Mouse (Mus musculus): ENCODE measurements around the gene Sema4d. TPM values are rescaled to one million over a fixed set of nuclear protein-coding genes. Genes with fewer than 3 reads are reported as not detected.

The Sema4d gene
- polyA plus RNA-seq, 1 experiment from 2014 or later: 23.8 TPM

DNA sequence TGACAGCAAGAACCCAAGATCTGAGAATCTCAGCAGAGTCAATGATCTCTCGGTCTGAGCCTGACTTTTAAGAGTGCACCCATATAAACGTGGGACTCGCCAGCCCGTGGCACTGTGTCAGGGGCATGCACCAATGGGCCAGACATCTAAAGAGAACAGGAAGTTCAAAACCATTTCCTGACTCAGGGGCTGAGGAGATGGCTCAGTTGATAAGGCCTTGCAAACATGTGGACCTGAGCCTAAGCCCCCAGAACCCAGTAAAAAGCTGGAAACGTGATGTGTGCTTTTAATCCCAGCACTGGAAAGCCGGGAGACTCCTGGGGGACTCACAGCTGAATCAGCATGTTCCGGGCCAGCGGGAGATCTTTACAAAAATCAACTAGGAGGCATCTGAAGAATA, 26.0 kb downstream of the Sema4d start:
- Histone ChIP-seq H3K9ac (ENCODE audit: low read depth, low read length) (no peak overlapping the region), H3K4me1 (replicated peaks; ENCODE audit: insufficient read depth, low read length) (0 out of 2 replicates have a peak, but pooled peaks cover 13% of the 10 kb centered on the region), H3K27me3 (ENCODE audit: insufficient read depth, low read length) (no peaks in the 10 kb centered on the region), H3K4me3 (replicated peaks; ENCODE audit: low read depth, low read length) (no peak overlapping the region), H3K27ac (peak overlapping the region; percentile 38; the same call in 1 of the 2 replicates), H3K9me3 (replicated peaks; ENCODE audit: low read length) (no peaks in the 10 kb centered on the region), H3K4me2 (ENCODE audit: low read length) (no peak overlapping the region), H3K36me3 (ENCODE audit: insufficient read depth, low read length) (no peaks in the 10 kb centered on the region)
- no peak for ATAC-seq (replicated peaks; ENCODE audit: low FRiP score, low read depth)
- DNase-seq (ENCODE audit: low spot score): no peak
- no peak for TF ChIP-seq CTCF (IDR thresholded peaks at IDR 0.05; ENCODE audit: low read depth)
- WGBS: 32% methylated on average over 8 of the region's 8 CpGs

DNA sequence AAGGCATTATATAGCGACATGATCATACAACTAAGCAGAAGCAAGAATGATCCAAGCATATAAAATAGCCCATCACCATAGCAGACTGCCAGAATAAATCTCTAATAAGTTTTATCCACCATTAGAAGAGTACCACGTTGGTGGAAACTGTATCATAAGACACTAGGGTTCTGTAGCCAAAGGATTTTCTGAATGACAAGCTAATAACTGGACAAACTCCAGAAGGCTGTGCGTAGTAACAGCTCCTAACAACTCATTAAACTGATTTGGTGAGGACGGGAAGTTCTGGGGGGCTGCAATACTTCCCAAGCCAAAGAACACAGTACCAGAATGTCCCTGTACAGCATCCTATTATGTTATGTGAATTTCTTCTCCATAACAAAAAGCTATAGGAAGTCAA, 26.8 kb downstream of the Sema4d start:
- H3K4me1 ChIP-seq (replicated peaks; ENCODE audit: insufficient read depth, low read length): 0 out of 2 replicates have a peak, but pooled peaks cover 13% of the 10 kb centered on the region
- no peak for DNase-seq (ENCODE audit: low spot score)
- H3K27me3 ChIP-seq (ENCODE audit: insufficient read depth, low read length): no peaks in the 10 kb centered on the region
- no peaks in the 10 kb centered on the region for H3K9me3 ChIP-seq (replicated peaks; ENCODE audit: low read length)
- H3K27ac ChIP-seq: no peak overlapping the region
- no peak overlapping the region for H3K9ac ChIP-seq (ENCODE audit: low read depth, low read length)
- no peak for TF ChIP-seq CTCF (IDR thresholded peaks at IDR 0.05; ENCODE audit: low read depth)
- no peaks in the 10 kb centered on the region for H3K36me3 ChIP-seq (ENCODE audit: insufficient read depth, low read length)
- H3K4me3 ChIP-seq (replicated peaks; ENCODE audit: low read depth, low read length): no peak overlapping the region
- WGBS: 79% methylated on average over 4 of the region's 4 CpGs
- H3K4me2 ChIP-seq (ENCODE audit: low read length): no peak overlapping the region
- no peak for ATAC-seq (replicated peaks; ENCODE audit: low FRiP score, low read depth)

DNA sequence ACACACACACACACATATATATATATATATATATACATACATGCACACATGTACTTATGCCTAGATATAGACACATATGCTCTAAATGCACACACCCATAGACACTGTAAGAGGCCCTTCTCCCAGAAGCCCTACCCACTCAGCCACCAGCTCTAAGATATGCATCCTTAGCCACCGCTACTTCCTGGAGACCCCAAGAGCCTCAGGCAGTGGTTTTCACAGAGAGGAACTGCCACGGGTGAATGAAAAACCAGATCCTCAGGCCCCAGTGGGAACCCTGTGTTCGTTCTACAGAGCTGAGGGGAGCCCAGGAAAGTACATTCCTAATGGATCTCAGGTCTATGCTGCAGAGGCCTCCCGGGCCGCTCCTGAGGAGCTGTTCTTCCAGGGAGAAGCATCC, 28.2 kb downstream of the Sema4d start:
- Histone ChIP-seq H3K27ac (no peak overlapping the region), H3K4me1 (replicated peaks; ENCODE audit: insufficient read depth, low read length) (0 out of 2 replicates have a peak, but pooled peaks cover 13% of the 10 kb centered on the region), H3K36me3 (ENCODE audit: insufficient read depth, low read length) (no peaks in the 10 kb centered on the region), H3K9me3 (replicated peaks; ENCODE audit: low read length) (no peaks in the 10 kb centered on the region), H3K4me3 (replicated peaks; ENCODE audit: low read depth, low read length) (no peak overlapping the region), H3K4me2 (ENCODE audit: low read length) (no peak overlapping the region), H3K9ac (ENCODE audit: low read depth, low read length) (no peak overlapping the region), H3K27me3 (ENCODE audit: insufficient read depth, low read length) (no peaks in the 10 kb centered on the region)
- ATAC-seq (replicated peaks; ENCODE audit: low FRiP score, low read depth) (no peak), DNase-seq (ENCODE audit: low spot score) (no peak)
- TF ChIP-seq CTCF (IDR thresholded peaks at IDR 0.05; ENCODE audit: low read depth): no peak
- 69% methylated on average over 5 of the region's 5 CpGs for WGBS

DNA sequence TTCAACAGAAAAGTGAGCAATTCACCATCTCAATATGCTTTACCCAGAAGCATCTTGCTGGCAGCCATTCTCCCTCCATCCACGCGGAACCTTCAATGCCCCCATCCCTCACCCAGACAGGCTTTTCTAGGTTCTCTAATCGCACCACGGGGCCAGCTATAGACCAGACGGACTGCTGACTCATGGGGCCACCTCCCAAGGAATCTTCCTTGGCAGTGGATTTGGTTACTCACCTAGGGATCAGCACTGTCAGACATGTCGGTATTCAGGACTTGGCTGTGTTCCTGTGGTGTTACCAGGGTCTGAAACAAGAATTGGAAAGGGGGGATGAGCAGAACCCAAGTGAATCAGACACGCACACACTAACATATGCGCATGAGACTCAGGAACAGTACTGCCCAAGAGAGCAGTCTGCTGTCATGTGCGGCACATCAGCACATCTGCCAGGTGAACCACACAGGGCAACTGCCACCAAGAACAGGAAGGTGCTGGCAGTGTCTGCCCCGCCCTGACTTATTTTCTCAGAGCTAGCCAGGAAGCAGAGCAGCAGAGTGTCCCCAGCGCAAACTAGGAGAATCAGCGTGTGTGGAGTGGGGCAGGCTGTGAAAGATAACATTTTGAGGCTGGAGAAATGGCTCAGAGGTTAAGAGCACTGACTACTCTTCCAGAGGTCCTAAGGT, 30.4 kb downstream of the Sema4d start:
- Histone ChIP-seq H3K4me2 (ENCODE audit: low read length) (no peak overlapping the region), H3K36me3 (ENCODE audit: insufficient read depth, low read length) (no peaks in the 10 kb centered on the region), H3K27me3 (ENCODE audit: insufficient read depth, low read length) (no peaks in the 10 kb centered on the region), H3K9ac (ENCODE audit: low read depth, low read length) (no peak overlapping the region), H3K4me3 (replicated peaks; ENCODE audit: low read depth, low read length) (no peak overlapping the region), H3K4me1 (replicated peaks; ENCODE audit: insufficient read depth, low read length) (0 out of 2 replicates have a peak, but pooled peaks cover 8% of the 10 kb centered on the region), H3K9me3 (replicated peaks; ENCODE audit: low read length) (no peaks in the 10 kb centered on the region), H3K27ac (no peak overlapping the region)
- no peak for TF ChIP-seq CTCF (IDR thresholded peaks at IDR 0.05; ENCODE audit: low read depth)
- DNase-seq (ENCODE audit: low spot score) (no peak), ATAC-seq (replicated peaks; ENCODE audit: low FRiP score, low read depth) (no peak)
- 82% methylated on average over 12 of the region's 12 CpGs for WGBS

DNA sequence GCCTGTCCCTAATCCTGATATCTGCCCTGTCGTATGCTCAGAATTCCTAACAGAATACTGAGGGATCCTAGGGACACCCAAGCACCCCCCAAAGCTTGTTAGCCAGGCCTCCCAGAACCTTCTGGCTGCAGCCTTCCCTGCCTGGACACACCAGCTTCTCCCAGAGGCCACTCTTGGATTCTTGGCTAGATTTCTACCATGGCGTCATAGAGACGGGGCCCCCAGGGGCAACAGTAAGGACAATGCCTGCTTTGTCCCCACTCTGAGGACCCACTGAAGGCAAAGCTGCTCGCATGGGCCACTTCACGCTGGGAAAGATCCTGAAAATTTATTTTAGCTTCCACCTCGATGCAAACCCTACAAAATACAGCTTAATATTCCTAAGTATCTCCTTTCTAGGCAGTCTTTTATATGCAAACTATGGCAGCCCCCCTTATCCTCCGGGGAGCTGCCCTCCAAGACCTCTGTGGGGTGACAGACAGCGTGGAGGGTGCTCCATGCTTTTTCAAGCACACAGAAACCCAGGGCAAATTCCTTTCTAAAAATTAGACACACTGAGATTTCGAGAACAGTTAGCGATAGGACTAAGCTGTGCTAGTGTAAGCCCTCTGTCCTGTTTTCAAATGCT, 32.2 kb downstream of the Sema4d start:
- Histone ChIP-seq H3K4me2 (ENCODE audit: low read length) (no peak overlapping the region), H3K27ac (no peak overlapping the region), H3K36me3 (ENCODE audit: insufficient read depth, low read length) (no peaks in the 10 kb centered on the region), H3K27me3 (ENCODE audit: insufficient read depth, low read length) (no peaks in the 10 kb centered on the region), H3K9ac (ENCODE audit: low read depth, low read length) (no peak overlapping the region), H3K9me3 (replicated peaks; ENCODE audit: low read length) (no peaks in the 10 kb centered on the region), H3K4me3 (replicated peaks; ENCODE audit: low read depth, low read length) (no peak overlapping the region), H3K4me1 (replicated peaks; ENCODE audit: insufficient read depth, low read length) (peaks cover 8% of the 10 kb centered on the region; the same call in 1 of the 2 replicates)
- ATAC-seq (replicated peaks; ENCODE audit: low FRiP score, low read depth) (no peak), DNase-seq (ENCODE audit: low spot score) (no peak)
- 73% methylated on average over 10 of the region's 10 CpGs for WGBS
- TF ChIP-seq CTCF (IDR thresholded peaks at IDR 0.05; ENCODE audit: low read depth): no peak

DNA sequence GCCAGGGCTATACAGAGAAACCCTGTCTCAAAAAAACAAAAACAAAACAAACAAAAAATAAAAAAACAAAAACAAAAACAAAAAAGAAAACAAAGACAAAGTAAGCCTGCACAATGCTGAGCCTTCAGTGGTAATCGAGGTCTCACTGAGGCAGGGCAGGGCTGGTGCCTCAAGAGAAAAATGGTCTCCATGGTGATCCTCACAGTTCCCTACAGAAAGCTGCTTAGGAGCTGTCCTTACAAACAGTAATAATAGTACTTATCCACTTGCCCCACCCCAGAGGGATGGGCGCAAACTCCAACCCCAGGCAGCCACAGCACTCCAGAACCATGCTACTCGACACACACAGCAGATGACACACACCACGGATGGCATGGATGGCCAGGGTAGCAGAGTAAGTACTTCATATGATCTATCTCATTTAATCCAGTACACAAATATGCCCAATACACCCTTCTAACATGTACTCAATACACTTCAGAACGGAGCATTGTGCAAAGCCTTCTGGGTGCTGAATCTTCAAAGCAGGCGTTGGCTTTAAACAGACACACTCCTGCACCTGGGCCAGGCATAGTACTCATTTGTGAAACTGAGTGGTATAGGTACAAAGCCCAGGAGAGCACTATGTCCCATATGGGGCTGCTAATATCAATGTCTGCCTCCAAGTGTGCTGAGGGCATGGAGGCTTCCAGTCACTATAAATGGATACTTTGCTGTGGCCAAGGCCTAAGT, 34.1 kb downstream of the Sema4d start:
- peaks cover 24% of the 10 kb centered on the region; the same call in 1 of the 2 replicates for H3K4me1 ChIP-seq (replicated peaks; ENCODE audit: insufficient read depth, low read length)
- H3K9me3 ChIP-seq (replicated peaks; ENCODE audit: low read length): no peaks in the 10 kb centered on the region
- H3K4me3 ChIP-seq (replicated peaks; ENCODE audit: low read depth, low read length): no peak overlapping the region
- DNase-seq (ENCODE audit: low spot score): no peak
- no peak overlapping the region for H3K9ac ChIP-seq (ENCODE audit: low read depth, low read length)
- no peak for ATAC-seq (replicated peaks; ENCODE audit: low FRiP score, low read depth)
- 96% methylated on average over 6 of the region's 6 CpGs for WGBS
- no peak for TF ChIP-seq CTCF (IDR thresholded peaks at IDR 0.05; ENCODE audit: low read depth)
- no peak overlapping the region for H3K27ac ChIP-seq
- H3K4me2 ChIP-seq (ENCODE audit: low read length): no peak overlapping the region
- H3K36me3 ChIP-seq (ENCODE audit: insufficient read depth, low read length): no peaks in the 10 kb centered on the region
- H3K27me3 ChIP-seq (ENCODE audit: insufficient read depth, low read length): no peaks in the 10 kb centered on the region

Measured in kidney, postnatal 0 days (tissue).